Mouse (Mus musculus) C3H10T1/2 (cell line): ENCODE measurements around the gene Cdk17. TPM values are rescaled to one million over a fixed set of nuclear protein-coding genes. Genes with fewer than 3 reads are reported as not detected.

Experiments
- polyA plus RNA-seq, 2 experiments: library from polyadenylated mRNA; unstranded; fragments of >200 nt; fragmentation: generic; extraction: Trizol; gene quantifications; one replicate each; pipeline ENCODE4 v1.2.1; 2012; ENCODE audit warnings: missing spikeins in 2 of 2

Cdk17 gene
- 1 to 10 TPM in 1 of 2 experiments, under 1 TPM in 1; 0.95 to 3.6 TPM for polyA plus RNA-seq

DNA sequence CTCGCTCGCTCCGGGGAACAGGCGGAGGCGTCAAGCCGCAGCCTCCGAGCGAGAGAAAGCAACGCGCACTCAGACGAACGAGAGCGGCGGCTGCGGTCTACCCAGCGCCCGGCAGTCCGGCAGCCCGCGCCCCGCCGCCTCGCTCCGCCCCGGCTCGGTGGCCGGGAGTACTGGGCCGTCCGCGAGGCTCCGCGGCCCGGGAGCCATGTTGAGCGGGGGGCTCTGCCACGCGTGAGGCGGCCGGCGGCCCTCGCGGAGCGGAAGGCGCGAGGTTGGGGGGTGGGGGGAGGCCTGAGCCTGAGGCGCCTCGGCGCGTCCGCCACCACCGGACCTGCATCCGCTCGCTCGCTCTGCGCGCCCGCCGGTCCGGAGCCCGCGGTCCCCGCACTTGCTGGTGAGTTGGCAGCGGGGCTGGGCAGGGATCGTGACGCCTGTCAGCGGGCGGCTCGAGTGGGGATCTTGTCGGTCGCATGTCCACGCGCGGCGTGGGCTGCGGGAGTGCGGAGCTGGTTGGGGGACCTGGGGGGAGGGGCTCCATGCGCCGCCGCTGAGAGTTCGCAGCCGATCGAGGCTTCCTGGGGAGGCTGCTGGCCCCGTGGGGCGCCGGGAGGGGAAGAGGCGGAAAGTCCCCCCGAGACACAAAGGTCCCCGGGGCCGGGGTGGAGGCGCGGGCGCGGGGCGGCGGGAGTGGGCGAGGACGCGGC lies at the start of gene Cdk17:
Gene Cdk17 (plus strand): TSS at position 69 of the 704 bp plus-strand sequence.

DNA sequence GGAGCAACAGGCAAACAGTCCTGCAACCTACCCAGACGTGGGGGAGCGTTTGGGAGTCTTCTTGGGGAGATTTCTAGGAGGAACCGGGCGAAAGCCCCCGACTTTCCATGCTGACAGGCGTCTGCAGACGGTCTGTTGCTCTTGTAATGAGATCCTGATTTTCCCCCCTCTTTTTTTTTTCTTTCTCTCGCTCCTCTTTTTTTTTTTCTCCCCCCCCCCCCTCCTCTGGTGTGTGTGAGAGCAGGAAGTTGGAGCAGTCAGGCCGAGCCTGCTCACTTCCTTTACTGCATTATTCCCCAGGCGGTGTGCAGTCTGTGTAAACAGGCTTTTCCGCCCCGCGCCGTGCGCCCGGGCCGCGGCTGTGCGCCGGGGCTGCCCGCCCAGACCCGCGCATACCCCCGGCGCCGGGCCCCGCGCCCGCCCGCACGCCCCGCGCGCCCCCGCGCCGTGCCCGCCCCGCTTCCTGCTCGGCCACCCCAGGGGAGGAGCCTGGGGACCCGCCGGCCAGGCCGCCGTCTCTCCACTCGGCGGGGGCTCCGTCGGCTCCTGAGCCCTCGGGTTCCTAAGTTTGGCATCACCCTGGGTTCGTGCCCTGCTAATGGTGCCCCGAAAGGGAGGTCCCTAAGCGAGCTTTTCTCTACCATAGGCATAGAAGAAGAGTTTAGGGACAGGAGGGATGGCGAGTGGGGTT lies 150.2 kb downstream of the Cdk17 start, which contains the start of gene Elk3:
Gene Elk3 (minus strand): TSS at position 415 of the 691 bp plus-strand sequence.

Other genes with a start within 250 kb of the Cdk17 start
- under 1 TPM in 1 of 2 experiments, not detected in 1; 0.02 TPM for gene Cfap54, start 79.3 kb upstream of the Cdk17 start, polyA plus RNA-seq
- 10 to 100 TPM; 28.7 to 41.3 TPM for gene Elk3, start 150.3 kb downstream of the Cdk17 start, polyA plus RNA-seq